Mouse (Mus musculus) embryonic facial prominence, embryonic 12.5 days (tissue): ENCODE measurements around the gene Sidt2. TPM values are rescaled to one million over a fixed set of nuclear protein-coding genes. Genes with fewer than 3 reads are reported as not detected.

ENCODE experiments used
- ATAC-seq: fragments of 200-750 bp; cut with Nextera tagmentation; 2 replicates; pipeline ENCODE4 v1.8.0; 2017; ENCODE audit not compliant: insufficient number of reproducible peaks, insufficient read depth, low FRiP score, low TSS enrichment
- H3K27ac ChIP-seq: fragments of 300-500 bp; sonication (generic); 2 replicates; pipeline ENCODE4 v1.5.1; 2016; ENCODE audit warnings: mild to moderate bottlenecking
- H3K27me3 ChIP-seq: fragments of 300-500 bp; sonication (generic); 2 replicates; pipeline ENCODE4 v1.6.1; 2016; ENCODE audit warnings: mild to moderate bottlenecking, moderate library complexity
- H3K36me3 ChIP-seq: fragments of 300-500 bp; sonication (generic); 2 replicates; pipeline ENCODE4 v1.6.1; 2016; ENCODE audit warnings: mild to moderate bottlenecking
- H3K4me1 ChIP-seq: fragments of 300-500 bp; sonication (generic); 2 replicates; pipeline ENCODE4 v1.6.1; 2016
- H3K4me2 ChIP-seq: fragments of 300-500 bp; sonication (generic); replicated peaks from 2 replicates; pipeline ENCODE4 v1.6.1; 2016; ENCODE audit warnings: mild to moderate bottlenecking, moderate library complexity
- H3K4me3 ChIP-seq: fragments of 300-500 bp; sonication (generic); 2 replicates; pipeline ENCODE4 v1.5.1; 2016; ENCODE audit warnings: mild to moderate bottlenecking
- H3K9ac ChIP-seq: fragments of 300-500 bp; sonication (generic); 2 replicates; pipeline ENCODE4 v1.6.1; 2016; ENCODE audit warnings: mild to moderate bottlenecking, moderate library complexity
- H3K9me3 ChIP-seq: fragments of 300-500 bp; sonication (generic); 2 replicates; pipeline ENCODE4 v1.6.1; 2016; ENCODE audit warnings: mild to moderate bottlenecking, moderate library complexity
- WGBS: fragments of 180-500 bp; shearing (Covaris S2); methylation state at CpG from one replicate; pipeline ENCODE4 v1.1.7; 2016; 5-methylcytosine and 5-hydroxymethylcytosine counted together
- polyA plus RNA-seq: library from polyadenylated mRNA; unstranded; fragments of >200 nt; fragmentation: Nextera tagmentation; extraction: Ambion mirVana; gene quantifications from 2 replicates; pipeline ENCODE4 v1.2.1, GENCODE M21; 2016

Gene Sidt2
- polyA plus RNA-seq, 1 experiment from 2014 or later = 43.2 TPM

- 0 out of 2 replicates have a peak, but pooled peaks cover 3% of the 10 kb centered on the region for H3K4me1 ChIP-seq
- no peak for ATAC-seq
- H3K36me3 ChIP-seq = peaks cover 58% of the 10 kb centered on the region
- no peak overlapping the region for H3K4me3 ChIP-seq
- no peak overlapping the region for H3K27ac ChIP-seq
- H3K27me3 ChIP-seq = no peaks in the 10 kb centered on the region
- H3K9me3 ChIP-seq = no peaks in the 10 kb centered on the region
- no peak overlapping the region for H3K9ac ChIP-seq
- WGBS = 93% methylated on average over 6 of the region's 6 CpGs
- no peak overlapping the region for H3K4me2 ChIP-seq
Observed at GRCm38 (mm10) chr9:45963577-45963976, 8.5 kb upstream of the Sidt2 start.

GRCm38 (mm10) chr9:45961855-45962254 is 6.8 kb upstream of the Sidt2 start:
- Histone ChIP-seq H3K27ac (no peak overlapping the region), H3K4me3 (no peak overlapping the region), H3K27me3 (no peaks in the 10 kb centered on the region), H3K4me1 (0 out of 2 replicates have a peak, but pooled peaks cover 3% of the 10 kb centered on the region), H3K4me2 (no peak overlapping the region), H3K36me3 (peaks cover 45% of the 10 kb centered on the region), H3K9ac (no peak overlapping the region), H3K9me3 (no peaks in the 10 kb centered on the region)
- 78% methylated on average over 2 of the region's 2 CpGs for WGBS
- ATAC-seq = no peak

- Histone ChIP-seq H3K36me3 (peaks cover 27% of the 10 kb centered on the region), H3K4me2 (no peak overlapping the region), H3K9me3 (no peaks in the 10 kb centered on the region), H3K27ac (no peak overlapping the region), H3K4me1 (peaks cover 14% of the 10 kb centered on the region), H3K27me3 (no peaks in the 10 kb centered on the region), H3K9ac (no peak overlapping the region), H3K4me3 (no peak overlapping the region)
- ATAC-seq = no peak
- WGBS = 77% methylated on average over 7 of the region's 7 CpGs
Observed at GRCm38 (mm10) chr9:45959661-45960060, 4.6 kb upstream of the Sidt2 start.

- Histone ChIP-seq H3K9me3 (no peaks in the 10 kb centered on the region), H3K9ac (no peak overlapping the region), H3K36me3 (peaks cover 24% of the 10 kb centered on the region), H3K27me3 (no peaks in the 10 kb centered on the region), H3K27ac (no peak overlapping the region), H3K4me1 (peaks cover 19% of the 10 kb centered on the region), H3K4me2 (no peak overlapping the region), H3K4me3 (no peak overlapping the region)
- ATAC-seq = no peak
- WGBS = 31% methylated on average over 4 of the region's 4 CpGs
Observed at GRCm38 (mm10) chr9:45958851-45959250, 3.8 kb upstream of the Sidt2 start.

- Histone ChIP-seq H3K4me2 (no peak overlapping the region), H3K27ac (no peak overlapping the region), H3K9me3 (no peaks in the 10 kb centered on the region), H3K36me3 (peaks cover 17% of the 10 kb centered on the region), H3K9ac (no peak overlapping the region; the same call in 1 of the 2 replicates), H3K4me1 (peaks cover 26% of the 10 kb centered on the region), H3K27me3 (no peaks in the 10 kb centered on the region), H3K4me3 (no peak overlapping the region)
- 67% methylated on average over 7 of the region's 7 CpGs for WGBS
- no peak for ATAC-seq
Observed at GRCm38 (mm10) chr9:45958023-45958670, 3.1 kb upstream of the Sidt2 start.

- Histone ChIP-seq H3K9me3 (no peaks in the 10 kb centered on the region), H3K4me3 (peak overlapping the region; percentile 89), H3K4me2 (peak overlapping the region; percentile 91), H3K27ac (peak overlapping the region; percentile 86), H3K36me3 (peaks cover 29% of the 10 kb centered on the region), H3K4me1 (peaks cover 31% of the 10 kb centered on the region), H3K9ac (peak overlapping the region; percentile 87), H3K27me3 (no peaks in the 10 kb centered on the region)
- peak; percentile 22; the same call in 1 of the 2 replicates for ATAC-seq
- under 1% methylated on average over 62 of the region's 63 CpGs for WGBS
Observed at GRCm38 (mm10) chr9:45954294-45955106, 558 bp downstream of the Sidt2 start.

DNA sequence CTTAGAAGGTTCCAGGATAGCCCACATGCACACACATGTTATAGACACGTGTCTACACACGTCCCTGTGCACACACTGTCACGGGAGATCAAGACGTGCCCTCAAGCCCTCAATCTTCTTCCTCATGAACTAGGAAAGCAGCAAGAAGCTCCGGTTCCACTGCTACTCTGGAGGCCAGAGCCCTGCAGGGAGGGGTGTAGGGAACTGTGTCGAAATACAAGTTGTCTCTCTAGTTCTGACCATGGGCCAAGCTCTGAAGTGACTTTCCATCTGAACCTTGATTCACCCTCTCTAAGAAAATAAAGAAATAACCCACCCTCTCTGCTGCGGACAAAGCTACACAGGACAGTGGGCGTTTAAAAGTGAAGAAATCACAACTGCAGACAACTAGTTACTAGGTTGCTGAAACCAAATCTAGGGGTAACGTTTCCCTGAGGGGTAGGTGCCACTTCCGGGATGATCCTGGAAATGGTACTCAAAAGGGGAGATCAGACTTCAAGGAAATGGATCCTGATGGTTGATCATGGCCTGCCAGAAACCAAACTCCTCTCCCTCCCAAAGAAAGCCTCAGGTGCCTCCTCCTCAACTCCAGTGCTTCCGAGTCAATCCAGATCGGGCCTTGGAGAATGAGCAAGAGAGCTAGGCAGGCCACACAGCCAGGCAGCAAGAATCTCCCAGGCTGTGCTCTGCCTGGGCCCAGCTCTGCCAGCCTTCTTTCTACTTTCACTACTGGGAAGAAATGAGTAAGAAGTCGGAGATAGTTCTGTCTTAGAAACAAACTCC is 1.4 kb downstream of the Sidt2 start:
- WGBS = 51% methylated on average over 13 of the region's 13 CpGs
- Histone ChIP-seq H3K27me3 (no peaks in the 10 kb centered on the region), H3K4me3 (peak overlapping the region; percentile 89), H3K4me1 (peaks cover 27% of the 10 kb centered on the region), H3K36me3 (peaks cover 35% of the 10 kb centered on the region), H3K9me3 (no peaks in the 10 kb centered on the region), H3K27ac (0 out of 2 replicates have a peak overlapping the region, but pooled peaks have one; percentile 86), H3K9ac (peak overlapping the region; percentile 87), H3K4me2 (peak overlapping the region; percentile 91)
- no peak for ATAC-seq

- H3K4me3 ChIP-seq = no peak overlapping the region
- ATAC-seq = no peak
- 71% methylated on average over 7 of the region's 7 CpGs for WGBS
- H3K9ac ChIP-seq = 0 out of 2 replicates have a peak overlapping the region, but pooled peaks have one; percentile 16
- no peaks in the 10 kb centered on the region for H3K9me3 ChIP-seq
- H3K4me1 ChIP-seq = peaks cover 27% of the 10 kb centered on the region
- H3K27me3 ChIP-seq = no peaks in the 10 kb centered on the region
- H3K36me3 ChIP-seq = peaks cover 43% of the 10 kb centered on the region
- no peak overlapping the region for H3K27ac ChIP-seq
- peak overlapping the region; percentile 91; the same call in 1 of the 2 replicates for H3K4me2 ChIP-seq
Observed at GRCm38 (mm10) chr9:45952890-45953289, 2.2 kb downstream of the Sidt2 start.

GRCm38 (mm10) chr9:45952057-45952456 is 3.0 kb downstream of the Sidt2 start:
- no peak overlapping the region for H3K4me3 ChIP-seq
- H3K9me3 ChIP-seq = no peaks in the 10 kb centered on the region
- ATAC-seq = no peak
- peaks cover 51% of the 10 kb centered on the region for H3K36me3 ChIP-seq
- H3K27ac ChIP-seq = no peak overlapping the region
- 93% methylated on average over 4 of the region's 4 CpGs for WGBS
- H3K9ac ChIP-seq = no peak overlapping the region
- H3K4me2 ChIP-seq = no peak overlapping the region
- H3K4me1 ChIP-seq = peaks cover 27% of the 10 kb centered on the region
- H3K27me3 ChIP-seq = no peaks in the 10 kb centered on the region

GRCm38 (mm10) chr9:45946872-45947183 is 8.2 kb downstream of the Sidt2 start:
- ATAC-seq = no peak
- no peak overlapping the region for H3K4me2 ChIP-seq
- no peaks in the 10 kb centered on the region for H3K4me1 ChIP-seq
- H3K27me3 ChIP-seq = no peaks in the 10 kb centered on the region
- no peak overlapping the region for H3K27ac ChIP-seq
- H3K4me3 ChIP-seq = no peak overlapping the region
- no peaks in the 10 kb centered on the region for H3K9me3 ChIP-seq
- H3K9ac ChIP-seq = no peak overlapping the region
- WGBS = 84% methylated on average over 10 of the region's 10 CpGs
- H3K36me3 ChIP-seq = peaks cover 95% of the 10 kb centered on the region

GRCm38 (mm10) chr9:45946182-45946871 is 8.7 kb downstream of the Sidt2 start:
- Histone ChIP-seq H3K9me3 (no peaks in the 10 kb centered on the region), H3K36me3 (peaks cover 94% of the 10 kb centered on the region), H3K4me3 (no peak overlapping the region), H3K27me3 (no peaks in the 10 kb centered on the region), H3K4me1 (no peaks in the 10 kb centered on the region), H3K27ac (no peak overlapping the region), H3K4me2 (no peak overlapping the region), H3K9ac (no peak overlapping the region)
- 86% methylated on average over 16 of the region's 16 CpGs for WGBS
- no peak for ATAC-seq
